Mouse (Mus musculus): Measurements from ENCODE around the gene Gpr183. TPM values are rescaled to one million over a fixed set of nuclear protein-coding genes. Genes with fewer than 3 reads are reported as not detected.

Gene Gpr183
- polyA plus RNA-seq, 1 experiment, result 0.02 TPM

- no peak overlapping the region for H3K4me3 ChIP-seq (replicated peaks)
- peaks cover 21% of the 10 kb centered on the region for H3K4me1 ChIP-seq (ENCODE audit: control insufficient read depth)
- TF ChIP-seq TAL1 (IDR thresholded peaks at IDR 0.05; ENCODE audit: low read length), result no peak
- no peak for TF ChIP-seq GATA1 (IDR thresholded peaks at IDR 0.05; ENCODE audit: low read length)
- H3K27me3 ChIP-seq (ENCODE audit: control insufficient read depth), result no peaks in the 10 kb centered on the region
- H3K9me3 ChIP-seq (ENCODE audit: control insufficient read depth, low read length), result no peaks in the 10 kb centered on the region
- H3K36me3 ChIP-seq (ENCODE audit: control insufficient read depth), result peaks cover 7% of the 10 kb centered on the region
Measured at GRCm38 (mm10) chr14:121932180-121932579, 32.8 kb downstream of the Gpr183 start.

DNA sequence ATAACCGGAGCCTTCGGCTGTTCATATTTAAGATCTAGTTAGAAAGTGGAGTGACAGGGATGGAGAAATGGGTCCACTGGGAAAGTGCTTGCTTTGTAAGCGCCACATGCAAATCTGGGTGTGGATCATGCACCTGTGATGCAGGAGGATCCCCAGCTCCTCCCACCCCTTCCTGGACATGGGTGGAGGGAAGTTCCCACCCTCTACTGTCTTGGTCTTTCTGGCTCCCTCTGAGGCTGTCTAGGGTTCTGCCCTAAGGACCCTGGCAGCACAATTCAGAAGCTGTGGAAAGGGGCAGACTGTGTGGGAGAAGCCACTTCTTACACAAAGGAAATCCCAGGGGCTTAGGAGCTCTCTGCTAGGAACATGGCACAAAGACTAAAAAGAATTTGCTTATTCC lies 33.4 kb downstream of the Gpr183 start:
- Histone ChIP-seq H3K36me3 (ENCODE audit: control insufficient read depth) (peaks cover 7% of the 10 kb centered on the region), H3K27me3 (ENCODE audit: control insufficient read depth) (no peaks in the 10 kb centered on the region), H3K4me3 (replicated peaks) (no peak overlapping the region), H3K4me1 (ENCODE audit: control insufficient read depth) (peaks cover 26% of the 10 kb centered on the region), H3K9me3 (ENCODE audit: control insufficient read depth, low read length) (no peaks in the 10 kb centered on the region)
- TF ChIP-seq GATA1 (IDR thresholded peaks at IDR 0.05; ENCODE audit: low read length), result no peak
- no peak for TF ChIP-seq TAL1 (IDR thresholded peaks at IDR 0.05; ENCODE audit: low read length)

- TF ChIP-seq GATA1 (IDR thresholded peaks at IDR 0.05; ENCODE audit: low read length) (no peak), TAL1 (IDR thresholded peaks at IDR 0.05; ENCODE audit: low read length) (no peak)
- H3K36me3 ChIP-seq (ENCODE audit: control insufficient read depth), result peaks cover 7% of the 10 kb centered on the region
- peaks cover 33% of the 10 kb centered on the region for H3K4me1 ChIP-seq (ENCODE audit: control insufficient read depth)
- no peak overlapping the region for H3K4me3 ChIP-seq (replicated peaks)
- H3K27me3 ChIP-seq (ENCODE audit: control insufficient read depth), result no peaks in the 10 kb centered on the region
- H3K9me3 ChIP-seq (ENCODE audit: control insufficient read depth, low read length), result no peaks in the 10 kb centered on the region
Measured at GRCm38 (mm10) chr14:121930731-121931383, 34.1 kb downstream of the Gpr183 start.

DNA sequence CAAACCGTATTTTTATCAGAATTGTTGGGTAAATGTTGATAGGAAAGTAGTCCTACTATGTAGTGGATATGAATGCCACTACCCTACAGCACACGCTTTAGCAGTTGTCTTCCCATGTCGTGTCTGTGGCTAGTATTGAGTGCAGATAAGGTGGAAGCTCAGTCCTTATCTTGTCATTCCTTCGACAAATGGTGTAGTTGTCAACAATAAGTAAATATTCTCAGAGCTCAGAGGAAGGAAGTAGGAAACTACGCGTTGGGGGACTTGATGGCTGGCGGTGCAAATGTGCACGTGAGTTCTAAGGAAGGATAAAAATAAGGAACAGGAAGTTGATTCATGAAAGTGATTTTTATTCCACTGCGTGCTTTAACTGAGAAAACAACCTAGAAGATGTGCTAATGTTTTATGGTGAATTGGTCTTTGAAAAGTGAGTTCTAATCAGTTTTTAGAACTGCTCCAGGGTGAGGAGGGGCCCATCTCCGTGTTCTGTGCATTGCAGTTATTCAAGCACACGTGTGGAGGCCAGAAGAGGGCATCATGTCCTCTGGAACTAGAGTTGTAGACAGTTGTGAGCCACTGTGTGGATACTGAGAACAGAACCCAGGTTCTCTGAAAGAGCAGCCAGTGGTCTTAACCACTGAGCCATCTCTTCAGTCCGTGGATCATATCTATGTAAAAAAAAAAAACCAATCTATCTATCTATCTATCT lies 35.6 kb downstream of the Gpr183 start:
- peaks cover 7% of the 10 kb centered on the region for H3K36me3 ChIP-seq (ENCODE audit: control insufficient read depth)
- no peaks in the 10 kb centered on the region for H3K9me3 ChIP-seq (ENCODE audit: control insufficient read depth, low read length)
- TF ChIP-seq TAL1 (IDR thresholded peaks at IDR 0.05; ENCODE audit: low read length) (0 out of 3 replicates have a peak, but pooled peaks have one; percentile 21), GATA1 (IDR thresholded peaks at IDR 0.05; ENCODE audit: low read length) (peak; percentile 35; the same call in 1 of the 2 replicates)
- no peaks in the 10 kb centered on the region for H3K27me3 ChIP-seq (ENCODE audit: control insufficient read depth)
- H3K4me1 ChIP-seq (ENCODE audit: control insufficient read depth), result peaks cover 33% of the 10 kb centered on the region
- H3K4me3 ChIP-seq (replicated peaks), result peak overlapping the region; percentile 25

GRCm38 (mm10) chr14:121928375-121929137 lies 36.4 kb downstream of the Gpr183 start:
- Histone ChIP-seq H3K4me3 (replicated peaks) (peak overlapping the region; percentile 25), H3K9me3 (ENCODE audit: control insufficient read depth, low read length) (no peaks in the 10 kb centered on the region), H3K36me3 (ENCODE audit: control insufficient read depth) (no peaks in the 10 kb centered on the region), H3K4me1 (ENCODE audit: control insufficient read depth) (peaks cover 33% of the 10 kb centered on the region), H3K27me3 (ENCODE audit: control insufficient read depth) (no peaks in the 10 kb centered on the region)
- TF ChIP-seq GATA1 (IDR thresholded peaks at IDR 0.05; ENCODE audit: low read length) (no peak), TAL1 (IDR thresholded peaks at IDR 0.05; ENCODE audit: low read length) (no peak)

DNA sequence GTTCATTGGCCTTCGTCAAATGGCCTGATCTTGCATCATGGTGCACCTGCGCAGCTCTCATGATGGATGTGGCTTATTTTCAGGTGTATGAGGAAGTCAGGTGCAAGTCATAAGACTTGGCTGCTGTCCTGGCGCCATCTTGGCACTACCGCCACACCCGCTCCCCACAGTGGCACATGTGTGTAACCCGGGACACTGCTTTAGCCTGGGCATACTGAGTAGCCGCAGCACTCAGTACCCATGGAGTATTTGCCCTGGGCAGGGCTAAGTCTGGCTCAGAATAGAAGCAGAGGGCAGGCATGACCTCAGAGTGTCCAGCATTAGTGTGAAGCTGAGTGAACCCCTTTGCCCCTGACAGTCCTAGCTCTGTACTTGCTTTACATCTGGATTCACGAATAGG lies 37.5 kb downstream of the Gpr183 start:
- Histone ChIP-seq H3K27me3 (ENCODE audit: control insufficient read depth) (no peaks in the 10 kb centered on the region), H3K36me3 (ENCODE audit: control insufficient read depth) (no peaks in the 10 kb centered on the region), H3K4me3 (replicated peaks) (no peak overlapping the region), H3K4me1 (ENCODE audit: control insufficient read depth) (peaks cover 33% of the 10 kb centered on the region), H3K9me3 (ENCODE audit: control insufficient read depth, low read length) (no peaks in the 10 kb centered on the region)
- TF ChIP-seq GATA1 (IDR thresholded peaks at IDR 0.05; ENCODE audit: low read length), result no peak
- TF ChIP-seq TAL1 (IDR thresholded peaks at IDR 0.05; ENCODE audit: low read length), result no peak

DNA sequence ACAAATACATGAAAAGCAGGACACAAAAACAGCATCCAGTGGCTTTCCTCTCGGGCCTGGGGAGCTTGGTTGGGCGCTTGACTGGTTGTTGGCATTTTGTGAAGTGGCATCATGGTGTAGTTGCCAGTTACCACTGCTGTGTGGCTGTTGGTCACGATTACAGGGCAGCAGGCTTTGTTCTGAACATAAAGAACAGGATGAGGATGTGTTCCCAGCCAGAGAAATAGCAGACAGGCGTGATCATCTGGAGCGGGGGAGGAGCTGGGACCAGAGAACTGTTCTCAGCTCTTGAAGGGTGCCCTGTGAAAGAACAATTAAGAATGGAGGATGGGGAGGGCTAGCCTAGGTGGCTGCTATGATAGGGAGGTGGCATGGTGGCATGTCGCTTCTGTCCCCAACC lies 38.1 kb downstream of the Gpr183 start:
- Histone ChIP-seq H3K36me3 (ENCODE audit: control insufficient read depth) (no peaks in the 10 kb centered on the region), H3K4me1 (ENCODE audit: control insufficient read depth) (peaks cover 33% of the 10 kb centered on the region), H3K27me3 (ENCODE audit: control insufficient read depth) (no peaks in the 10 kb centered on the region), H3K4me3 (replicated peaks) (no peak overlapping the region), H3K9me3 (ENCODE audit: control insufficient read depth, low read length) (no peaks in the 10 kb centered on the region)
- TF ChIP-seq TAL1 (IDR thresholded peaks at IDR 0.05; ENCODE audit: low read length), result no peak
- no peak for TF ChIP-seq GATA1 (IDR thresholded peaks at IDR 0.05; ENCODE audit: low read length)

- peaks cover 26% of the 10 kb centered on the region for H3K4me1 ChIP-seq (ENCODE audit: control insufficient read depth)
- TF ChIP-seq TAL1 (IDR thresholded peaks at IDR 0.05; ENCODE audit: low read length), result no peak
- TF ChIP-seq GATA1 (IDR thresholded peaks at IDR 0.05; ENCODE audit: low read length), result no peak
- H3K4me3 ChIP-seq (replicated peaks), result no peak overlapping the region
- no peaks in the 10 kb centered on the region; the same call in 1 of the 2 replicates for H3K36me3 ChIP-seq (ENCODE audit: control insufficient read depth)
- H3K27me3 ChIP-seq (ENCODE audit: control insufficient read depth), result no peaks in the 10 kb centered on the region
- no peaks in the 10 kb centered on the region for H3K9me3 ChIP-seq (ENCODE audit: control insufficient read depth, low read length)
Measured at GRCm38 (mm10) chr14:121924876-121925275, 40.1 kb downstream of the Gpr183 start.

- H3K36me3 ChIP-seq (ENCODE audit: control insufficient read depth), result peaks cover 3% of the 10 kb centered on the region; the same call in 1 of the 2 replicates
Measured at GRCm38 (mm10) chr14:121922731-121923130, 42.3 kb downstream of the Gpr183 start.

More at GRCm38 (mm10) chr14:121922731-121923130, 42.3 kb downstream of the Gpr183 start:
- Histone ChIP-seq H3K4me3 (replicated peaks) (no peak overlapping the region), H3K4me1 (ENCODE audit: control insufficient read depth) (peaks cover 14% of the 10 kb centered on the region), H3K9me3 (ENCODE audit: control insufficient read depth, low read length) (no peaks in the 10 kb centered on the region), H3K27me3 (ENCODE audit: control insufficient read depth) (no peaks in the 10 kb centered on the region)
- TF ChIP-seq TAL1 (IDR thresholded peaks at IDR 0.05; ENCODE audit: low read length), result no peak

Data from erythroblast, embryonic 14.5 days (primary cell).